Mouse (Mus musculus): ENCODE data around the gene Iffo2.
"Not testable (repeated sequence)": the region's sequence is repeated elsewhere in the genome, so short reads cannot be mapped to it uniquely, and the experiment has no call there.

The Iffo2 gene

DNA sequence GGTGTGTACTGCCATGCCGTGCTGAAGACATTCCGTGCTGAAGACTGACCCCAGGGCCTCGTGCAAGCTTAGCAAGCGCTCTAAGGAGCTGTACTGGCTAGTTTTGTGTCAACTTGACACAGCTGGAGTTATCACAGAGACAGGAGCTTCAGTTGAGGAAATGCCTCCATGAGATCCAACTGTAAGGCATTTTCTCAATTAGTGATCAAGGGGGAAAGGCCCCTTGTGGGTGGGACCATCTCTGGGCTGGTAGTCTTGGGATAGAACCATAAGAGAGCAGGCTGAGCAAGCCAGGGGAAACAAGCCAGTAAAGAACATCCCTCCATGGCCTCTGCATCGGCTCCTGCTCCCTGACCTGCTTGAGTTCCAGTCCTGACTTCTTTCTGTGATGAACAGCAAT is at the start of gene Iffo2:
Gene Iffo2 (plus strand): TSS at position 301 of the 400 bp plus-strand sequence.
- DNase-seq = not testable (repeated sequence)

DNA sequence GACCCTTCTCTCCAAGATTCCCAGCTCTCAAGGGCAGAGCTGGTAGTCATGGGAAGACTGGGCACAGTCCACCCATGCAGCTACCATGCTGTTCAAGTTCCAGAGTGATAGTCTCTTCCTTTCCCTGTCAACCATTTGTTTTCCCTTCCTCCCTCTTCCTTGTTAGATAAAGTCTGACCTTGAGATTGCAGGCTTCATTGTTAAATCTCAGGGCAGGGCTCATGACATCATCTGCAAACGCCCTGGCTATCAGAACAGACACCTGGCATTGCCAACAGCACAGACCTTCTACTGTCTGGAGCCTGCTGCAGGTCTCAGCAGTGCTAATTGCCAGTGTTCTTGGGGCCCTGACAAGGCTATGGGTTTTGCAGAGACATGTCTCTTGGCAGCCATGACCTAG is 48.9 kb upstream of the Iffo2 start:
- no peak for DNase-seq

DNA sequence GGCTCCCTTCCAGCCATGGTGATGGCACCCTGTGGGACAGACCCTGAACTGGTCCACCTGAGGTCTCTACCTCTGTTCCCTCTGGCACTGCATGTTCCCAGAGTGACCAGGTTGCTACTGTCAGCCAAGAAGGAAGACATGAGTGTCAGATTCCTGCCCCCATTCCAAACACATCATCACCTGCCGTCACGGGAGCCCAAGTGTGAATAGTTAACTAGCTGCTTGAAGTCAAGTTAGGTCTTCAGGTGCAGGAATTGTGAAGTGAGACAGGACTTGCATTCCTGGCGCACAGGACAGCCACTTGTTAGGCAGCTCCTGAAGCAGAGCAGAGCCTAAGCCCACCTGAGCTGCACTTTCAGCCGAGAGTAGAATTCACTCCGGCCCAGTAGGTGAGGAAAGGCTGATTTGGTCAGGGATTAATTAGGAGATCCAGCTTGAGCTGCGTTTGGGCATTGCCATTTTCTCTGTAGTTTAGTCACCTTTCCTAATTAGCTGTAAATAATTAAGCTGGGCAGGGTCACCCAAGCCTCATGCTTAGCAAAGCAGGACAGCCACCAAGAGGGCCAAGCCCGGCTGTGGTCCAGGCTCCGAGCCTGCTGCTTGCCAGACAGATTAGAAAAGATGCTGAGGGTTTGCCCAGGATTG is 46.8 kb upstream of the Iffo2 start:
- no peak for DNase-seq

DNA sequence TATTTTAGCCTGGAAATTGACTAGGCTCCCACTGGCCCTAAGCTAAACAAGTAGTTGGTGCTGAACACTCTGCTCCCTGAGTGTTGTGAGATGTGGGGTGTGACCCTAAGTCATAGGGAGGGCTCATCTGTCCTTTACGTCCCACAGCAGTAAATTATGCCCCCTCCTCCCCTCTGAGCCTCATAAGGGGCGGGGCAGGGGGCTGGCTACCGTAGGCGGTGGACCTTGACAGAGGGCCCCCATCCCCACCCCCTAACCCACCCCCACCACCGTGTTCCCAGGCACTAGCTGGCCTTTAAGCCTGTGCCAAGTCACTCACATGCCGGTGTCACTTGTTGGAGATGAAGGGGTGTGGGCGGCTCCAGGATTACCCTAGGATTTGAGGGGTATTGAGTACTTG is 45.9 kb upstream of the Iffo2 start:
- DNase-seq = no peak

DNA sequence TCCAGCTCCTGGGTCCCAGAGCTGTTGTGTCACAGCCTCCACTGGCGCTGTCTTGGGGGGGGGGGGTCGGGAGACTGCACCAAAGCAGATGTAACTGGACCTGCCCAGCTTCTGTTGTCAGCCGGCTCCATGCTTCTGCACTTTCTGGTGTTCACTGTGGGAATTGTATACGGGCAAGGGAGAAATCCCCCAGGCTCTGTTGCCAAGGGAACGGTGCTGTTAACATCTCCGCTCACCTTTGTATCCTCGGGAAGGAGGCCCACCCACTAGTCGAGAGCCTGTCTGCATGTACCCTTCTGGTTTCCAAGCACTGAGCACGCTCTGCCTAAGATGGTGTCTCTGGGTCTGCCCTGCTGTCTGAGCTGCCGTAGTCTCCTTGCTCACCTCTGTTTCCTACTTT is 43.3 kb upstream of the Iffo2 start:
- no peak for DNase-seq

DNA sequence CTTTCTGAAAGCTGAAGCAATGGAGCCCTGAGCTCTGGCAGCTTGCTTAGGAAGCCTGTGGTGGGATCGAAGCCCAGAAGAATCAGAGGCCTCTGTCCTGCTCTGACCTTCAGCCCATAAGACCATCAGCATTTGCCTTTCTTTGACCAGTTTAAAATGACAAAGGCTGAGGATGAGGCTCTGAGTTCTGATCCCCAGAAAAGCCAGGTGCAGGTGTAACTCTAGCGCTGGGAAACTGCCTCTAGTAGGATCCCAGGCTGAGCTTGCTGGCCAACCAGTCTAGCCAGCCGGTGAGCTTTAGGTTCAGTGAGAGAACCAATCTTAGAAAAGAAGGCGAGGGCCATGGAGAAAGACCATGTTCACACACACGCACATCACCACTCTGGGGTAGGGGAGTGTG is 42.0 kb upstream of the Iffo2 start:
- no peak for DNase-seq

DNA sequence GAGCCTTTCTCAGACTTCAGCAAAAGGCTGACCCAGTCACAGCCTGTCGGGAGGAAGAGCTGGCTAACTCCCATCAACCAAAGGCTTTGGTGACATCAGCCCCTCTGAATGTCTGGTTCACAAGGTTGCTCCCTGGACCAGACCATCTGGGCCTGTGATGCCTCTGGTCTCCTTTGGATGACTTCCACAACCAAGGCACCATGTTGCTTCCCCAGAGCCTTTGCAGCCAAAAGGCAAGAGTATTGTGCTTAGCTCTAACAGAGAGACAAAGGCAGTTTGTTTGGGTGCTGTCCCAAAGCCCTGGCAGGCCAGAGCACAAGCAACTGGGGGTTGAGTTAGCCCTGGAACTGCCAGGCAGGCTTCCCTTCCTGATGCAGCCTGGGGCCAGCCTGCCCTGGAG is 40.4 kb upstream of the Iffo2 start:
- DNase-seq = no peak

DNA sequence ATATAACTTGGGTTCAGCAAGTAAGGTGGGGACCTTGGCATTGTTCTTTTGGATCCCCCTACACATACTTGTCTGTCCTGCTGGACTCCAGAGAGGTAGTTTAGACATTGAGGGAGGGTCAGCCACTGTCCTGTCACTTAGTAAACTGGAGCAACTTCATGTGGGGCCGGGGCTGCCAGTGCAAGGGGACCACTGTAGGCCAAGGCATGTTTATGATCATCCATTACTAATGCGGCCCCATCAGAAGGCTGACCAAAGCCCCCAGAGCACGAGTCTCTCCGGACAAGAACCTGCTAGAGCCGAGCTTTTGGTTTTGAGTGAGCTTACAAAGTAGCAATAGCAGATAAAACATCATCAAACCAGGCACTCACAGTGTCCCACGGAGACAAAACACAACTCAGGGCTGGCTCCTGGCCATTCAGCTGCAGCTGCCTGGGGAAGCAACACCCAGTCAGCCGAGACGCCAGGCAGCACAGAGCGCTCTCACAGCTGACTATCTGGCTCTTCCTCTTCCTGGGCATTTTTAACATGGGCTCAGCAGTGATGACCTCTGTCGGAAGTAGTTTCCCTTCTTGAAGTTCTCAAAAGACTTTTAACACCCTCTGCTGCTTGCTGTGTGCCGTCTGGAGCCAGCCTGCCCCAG is 39.8 kb upstream of the Iffo2 start:
- peak; percentile 61 for DNase-seq

DNA sequence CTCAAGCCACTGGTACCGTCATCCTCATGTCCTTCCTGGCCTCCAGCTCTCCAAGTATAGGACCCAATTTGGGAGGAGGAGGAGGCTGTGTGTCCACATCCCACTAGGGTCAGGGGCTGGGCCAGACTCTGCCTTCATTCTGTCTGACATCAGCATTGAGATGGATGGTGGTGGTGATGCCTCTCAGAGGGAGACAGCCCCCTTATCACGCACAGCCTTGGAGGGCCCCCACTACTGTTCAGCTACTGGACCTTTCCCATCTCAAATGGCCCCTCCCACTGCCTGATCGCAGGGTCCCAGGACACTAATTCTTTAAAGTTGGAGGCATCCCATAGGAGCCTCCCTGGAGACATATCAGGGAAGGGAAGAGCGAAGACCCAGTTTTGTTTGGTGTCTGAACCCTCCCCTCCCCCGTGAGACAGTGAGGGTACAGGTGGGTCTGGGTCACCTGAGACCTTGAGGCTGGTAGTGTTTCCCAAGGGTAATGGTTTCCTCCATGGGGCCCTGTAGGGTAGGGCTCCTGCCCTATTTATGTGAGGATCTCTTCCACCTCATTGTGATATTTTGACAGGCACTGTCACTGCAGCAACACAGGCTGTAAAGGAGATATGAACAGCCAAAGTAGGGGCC is 38.7 kb upstream of the Iffo2 start:
- DNase-seq = no peak

DNA sequence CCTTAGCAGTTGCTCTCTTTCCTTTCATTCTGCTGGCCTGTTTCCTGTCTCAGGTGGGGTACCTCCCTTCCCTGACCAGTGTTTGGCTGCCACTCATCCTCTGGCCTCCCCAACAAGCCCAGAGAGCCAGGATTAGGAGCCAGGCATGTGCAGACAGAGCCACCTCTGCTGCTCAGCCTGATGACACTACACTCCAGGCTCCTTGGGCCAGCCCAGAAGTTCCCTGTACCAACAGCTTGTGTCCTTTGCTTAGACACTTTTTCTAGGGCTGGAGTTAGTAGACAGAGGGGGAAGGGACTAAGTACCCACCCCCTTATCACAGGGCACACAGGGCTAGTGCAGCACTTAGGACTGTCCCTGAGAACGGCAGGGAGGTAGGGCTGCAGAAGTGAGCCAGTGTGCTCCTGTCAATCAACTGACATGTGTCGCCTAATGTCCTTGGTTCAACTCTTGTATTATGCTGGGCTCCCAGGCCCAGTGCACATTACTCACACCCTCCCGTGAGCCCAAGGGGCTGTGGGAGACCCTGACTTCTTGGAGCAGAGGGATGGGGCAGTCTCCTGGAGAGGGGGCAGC is 38.0 kb upstream of the Iffo2 start:
- no peak for DNase-seq

DNA sequence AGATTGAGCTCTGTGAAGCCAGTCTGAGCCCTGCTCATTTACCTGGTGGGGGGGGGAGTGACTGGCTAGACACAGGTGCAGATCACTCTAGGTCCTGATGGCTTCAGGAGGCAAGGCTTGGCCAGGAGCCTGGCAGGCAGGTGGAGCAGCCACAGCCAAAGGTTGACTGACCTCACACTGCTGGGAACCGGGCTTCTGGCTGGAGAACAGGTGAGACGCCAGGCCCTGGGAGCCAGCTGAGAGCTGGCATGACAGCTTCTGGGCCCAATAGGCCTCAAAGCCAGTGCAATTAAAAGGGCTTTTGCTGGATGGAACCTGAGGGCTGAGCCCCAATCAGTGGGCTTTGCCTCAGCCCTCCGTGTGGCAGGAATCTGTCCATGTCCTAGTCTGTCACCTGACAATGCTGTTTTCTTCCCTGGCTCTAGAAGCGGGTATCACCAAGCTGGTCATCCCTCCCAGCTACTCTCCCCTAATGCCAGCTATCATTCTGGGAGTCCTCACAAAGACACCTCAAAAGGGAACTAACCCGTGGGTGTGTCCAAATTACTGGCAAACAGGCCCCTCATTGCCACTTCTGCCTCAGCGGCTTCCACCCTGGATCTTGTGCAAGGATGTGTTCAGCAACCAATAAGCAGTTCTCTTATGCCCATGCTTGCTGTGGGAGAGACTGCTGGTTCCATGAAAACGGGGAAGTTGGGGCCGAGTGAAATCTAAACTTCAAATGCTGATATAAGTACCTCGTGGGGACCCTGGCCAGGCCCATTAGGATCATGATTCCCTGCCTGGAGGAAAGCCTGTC is 36.9 kb upstream of the Iffo2 start:
- DNase-seq = no peak

DNA sequence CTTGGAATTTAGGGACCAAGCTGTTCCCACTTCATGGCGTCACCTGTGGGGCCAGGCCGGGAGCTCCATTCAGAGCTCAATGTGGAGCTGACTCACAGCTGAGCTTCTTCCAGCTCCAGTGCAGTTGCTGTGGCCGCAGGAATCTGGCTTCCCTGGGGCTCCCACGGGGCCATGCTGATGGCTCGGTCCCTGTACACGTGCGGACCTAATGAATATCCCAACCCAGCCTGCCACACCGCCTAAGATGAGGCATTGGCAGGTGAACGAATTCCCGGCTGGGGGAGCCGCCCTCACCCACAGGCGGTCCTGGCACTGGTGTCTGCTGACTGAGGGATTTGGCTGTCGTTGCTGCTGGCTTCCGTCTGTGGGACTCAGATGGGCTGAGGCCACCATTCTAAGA is 29.5 kb upstream of the Iffo2 start:
- peak; percentile 38 for DNase-seq

DNA sequence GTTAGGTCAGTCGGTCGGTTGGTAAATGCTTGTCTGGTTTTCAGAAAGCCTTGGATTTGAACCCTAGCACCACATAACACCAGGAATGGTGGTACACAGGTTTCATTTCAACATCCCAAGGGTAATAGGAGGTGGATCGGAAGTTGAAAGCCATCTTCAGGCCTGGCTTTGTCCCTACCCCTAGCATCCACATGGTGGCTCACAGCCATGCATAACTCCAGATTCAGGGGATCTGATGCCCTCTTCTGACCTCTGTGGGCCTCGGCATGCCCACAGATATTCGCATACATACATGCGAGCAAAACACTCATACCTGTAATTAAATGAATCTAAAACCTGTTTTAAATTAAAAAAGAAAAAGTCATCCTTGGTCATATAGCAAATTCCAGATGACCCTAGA is 28.6 kb upstream of the Iffo2 start:
- no peak for DNase-seq

DNA sequence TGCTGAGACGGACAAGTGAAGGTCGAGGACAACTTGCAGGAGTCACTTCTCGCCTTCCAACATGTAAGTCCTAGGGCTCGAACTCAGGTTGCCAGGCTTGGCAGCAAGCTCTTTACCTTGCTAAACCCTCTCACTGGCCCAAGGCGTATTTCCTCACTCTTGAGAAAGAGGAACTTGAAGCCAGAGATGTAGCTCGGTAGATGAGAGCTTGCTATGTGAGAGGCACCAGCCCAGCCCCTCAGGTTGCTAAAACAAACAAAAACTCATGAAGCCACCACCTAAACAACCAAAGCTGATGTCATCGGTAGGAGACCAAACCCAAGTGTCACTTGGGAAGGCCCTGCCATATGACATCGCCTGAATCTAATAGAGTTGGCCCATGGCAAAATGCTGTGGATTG is 26.4 kb upstream of the Iffo2 start:
- no peak for DNase-seq

DNA sequence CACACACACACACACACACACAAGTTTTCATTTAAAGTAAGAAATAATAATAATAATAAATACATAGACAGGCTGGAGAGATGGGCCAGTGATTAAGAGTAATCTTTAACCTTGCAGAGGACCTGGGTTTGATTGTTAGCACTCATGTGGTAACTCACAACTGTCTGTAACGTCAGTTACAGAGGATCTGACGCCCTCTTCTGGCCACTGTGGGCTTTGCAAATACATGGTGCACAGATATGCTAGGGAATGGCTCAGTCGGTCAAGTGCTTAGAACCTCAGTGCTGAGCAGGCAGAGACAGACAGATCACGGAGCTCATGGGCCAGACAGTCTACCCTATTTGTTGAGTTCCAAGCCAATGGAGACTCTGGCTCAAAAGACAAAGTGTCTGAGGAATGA is 24.6 kb upstream of the Iffo2 start:
- DNase-seq = no peak

DNA sequence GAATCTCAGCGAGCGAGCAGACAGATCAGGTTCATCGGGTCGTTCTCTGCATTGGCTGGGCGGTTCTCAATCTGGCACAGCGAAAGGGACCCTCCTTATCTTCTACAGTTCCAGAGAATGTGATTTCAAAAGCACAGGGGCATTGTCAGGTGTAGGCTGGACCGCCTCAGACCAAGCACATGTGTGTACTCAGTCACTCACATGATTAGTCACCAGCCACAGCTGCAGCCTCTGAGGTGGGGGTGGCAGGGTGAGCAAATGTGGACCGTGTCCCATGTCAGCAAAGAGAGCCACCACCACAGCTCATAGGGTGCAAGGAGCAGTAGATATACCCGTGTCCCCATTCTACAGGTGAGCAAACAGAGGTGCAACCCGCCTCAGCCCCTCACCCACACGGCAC is 23.6 kb upstream of the Iffo2 start:
- no peak for DNase-seq

DNA sequence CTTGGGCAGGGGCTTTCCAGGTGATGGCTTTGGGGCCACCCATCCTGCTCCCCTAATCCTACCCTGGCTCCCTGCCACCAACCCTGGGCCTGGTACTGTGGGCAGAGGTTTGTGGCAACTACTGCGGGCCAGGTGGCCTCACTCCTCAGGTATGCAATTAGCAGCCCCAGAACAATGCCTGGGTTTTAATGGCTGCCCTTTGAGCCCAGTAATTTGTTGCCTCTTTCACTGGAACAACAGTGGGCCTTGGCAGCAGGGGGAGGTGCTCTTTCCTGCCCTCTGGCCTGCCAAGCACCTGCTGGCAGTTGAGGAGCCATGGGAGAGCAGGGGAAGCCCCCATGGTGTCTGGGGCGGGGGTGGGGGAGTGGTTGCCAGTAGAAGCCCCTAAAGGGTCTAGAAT is 21.3 kb upstream of the Iffo2 start:
- no peak for DNase-seq

DNA sequence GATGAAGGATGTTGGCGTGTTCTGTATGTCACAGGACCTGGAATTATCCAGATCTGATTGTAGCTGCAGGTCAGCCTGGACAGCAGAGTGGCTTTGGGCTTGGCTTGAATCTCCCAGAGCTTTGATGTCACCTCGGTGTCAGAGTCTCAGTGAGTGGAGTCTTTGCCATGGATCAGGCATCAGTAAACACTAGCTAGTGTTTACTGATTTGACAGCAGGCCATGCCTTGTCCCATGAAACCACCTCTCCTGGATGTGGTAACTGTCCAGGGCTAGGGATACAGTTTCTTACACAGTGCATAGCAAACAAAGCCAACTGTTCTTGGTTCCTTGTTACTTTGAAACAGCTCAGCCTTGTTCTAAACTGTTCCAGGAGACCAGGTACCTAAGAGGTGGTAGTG is 18.8 kb upstream of the Iffo2 start:
- DNase-seq = no peak

DNA sequence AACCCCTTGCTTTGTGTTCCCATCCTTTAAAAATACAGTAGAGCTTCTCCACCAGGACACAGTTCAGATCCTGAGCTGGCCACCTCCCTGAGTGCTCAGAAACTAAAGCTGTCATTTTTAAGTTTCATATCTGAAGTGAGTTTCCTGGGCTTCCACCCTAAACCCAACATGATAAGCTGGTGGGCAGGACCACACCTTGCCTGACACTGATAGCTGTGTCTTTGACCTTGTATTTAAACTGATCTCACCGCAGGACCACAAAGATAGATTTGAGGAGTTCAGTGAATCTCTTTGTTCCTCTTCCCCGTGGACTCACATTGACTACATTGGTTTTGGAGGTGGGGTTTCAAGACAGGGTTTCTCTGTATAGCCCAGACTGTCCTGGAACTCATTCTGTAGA is 17.4 kb upstream of the Iffo2 start:
- no peak for DNase-seq

DNA sequence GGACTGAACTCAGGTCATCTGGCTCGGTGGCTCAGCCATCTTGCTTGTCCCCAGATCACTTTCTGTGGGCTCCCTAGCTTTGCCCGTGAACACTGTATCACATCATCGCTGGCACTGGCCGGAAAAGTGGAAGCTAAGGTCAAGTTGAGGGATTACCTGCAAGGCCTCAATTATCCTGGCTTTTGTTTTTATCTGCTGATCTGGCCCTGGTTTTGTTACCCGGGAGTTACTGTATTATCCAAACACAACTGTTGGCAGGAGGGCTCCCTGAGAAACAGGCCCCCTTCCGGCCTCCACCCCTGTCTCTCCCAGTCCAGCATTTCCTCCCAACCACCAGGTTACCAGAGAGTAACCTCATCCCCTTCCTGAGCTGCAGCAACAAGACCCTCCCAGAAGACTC is 11.1 kb upstream of the Iffo2 start:
- DNase-seq = no peak

DNA sequence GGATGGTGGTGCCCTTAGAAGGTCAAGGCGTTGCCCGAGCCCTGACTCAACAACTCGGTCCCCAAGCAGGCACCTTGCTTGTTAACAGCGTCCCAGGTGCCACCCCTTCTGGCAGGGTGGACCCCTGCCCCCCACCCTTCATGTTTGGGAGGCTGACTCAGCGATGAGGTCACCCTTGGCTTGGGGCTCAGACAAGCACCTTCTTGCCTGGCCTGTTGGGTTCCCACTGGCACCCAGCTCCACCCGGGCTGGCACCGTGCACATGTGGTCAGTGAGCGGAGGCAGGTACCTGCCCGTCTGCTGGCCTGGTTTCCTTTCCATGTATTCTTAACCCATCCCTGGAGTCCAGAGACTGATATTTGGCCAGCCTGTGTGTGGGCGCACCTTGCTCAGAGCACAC is 8.4 kb upstream of the Iffo2 start:
- DNase-seq = no peak

DNA sequence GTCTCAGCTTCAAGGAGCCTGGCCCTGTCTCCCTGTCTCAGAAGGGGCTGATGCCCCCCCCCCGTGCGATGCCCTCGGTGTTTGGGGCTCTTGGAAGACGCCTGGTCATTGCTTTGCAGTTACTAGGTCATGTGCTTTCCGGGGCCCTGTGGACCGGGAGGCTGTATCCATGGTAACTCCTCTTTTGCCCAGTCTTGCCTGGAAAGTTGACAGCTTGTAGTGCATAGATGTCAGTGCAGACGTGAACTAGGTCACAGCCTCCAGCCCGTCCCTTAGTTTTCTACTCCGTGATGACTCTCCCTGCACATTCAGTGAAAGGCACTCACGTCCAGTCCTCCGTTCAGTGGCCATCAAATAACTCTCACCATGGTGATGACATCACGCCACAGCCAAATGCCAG is 3.9 kb upstream of the Iffo2 start:
- DNase-seq = no peak

DNA sequence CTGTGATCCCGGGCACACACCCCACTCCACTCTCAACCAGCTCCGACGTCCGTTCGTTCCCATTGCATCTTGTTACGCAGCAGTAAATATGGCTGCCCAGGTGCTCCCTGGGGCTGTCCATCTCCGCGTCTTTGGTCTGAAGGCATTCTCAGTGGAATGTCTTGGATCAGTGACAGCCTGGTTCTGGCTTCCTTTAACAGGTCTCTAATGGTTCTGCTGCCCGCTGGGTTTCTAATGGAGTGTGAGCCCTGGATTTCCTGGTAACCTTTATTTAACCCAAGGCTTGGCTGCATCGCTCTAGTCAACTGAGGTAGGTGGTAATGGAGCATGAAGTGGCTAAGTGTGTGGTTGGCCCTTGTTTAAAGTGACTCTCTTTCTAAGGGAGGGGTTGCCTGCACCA is 1.7 kb downstream of the Iffo2 start:
- DNase-seq = no peak
